Mouse (Mus musculus): ENCODE results near the gene Lrp10.

DNA sequence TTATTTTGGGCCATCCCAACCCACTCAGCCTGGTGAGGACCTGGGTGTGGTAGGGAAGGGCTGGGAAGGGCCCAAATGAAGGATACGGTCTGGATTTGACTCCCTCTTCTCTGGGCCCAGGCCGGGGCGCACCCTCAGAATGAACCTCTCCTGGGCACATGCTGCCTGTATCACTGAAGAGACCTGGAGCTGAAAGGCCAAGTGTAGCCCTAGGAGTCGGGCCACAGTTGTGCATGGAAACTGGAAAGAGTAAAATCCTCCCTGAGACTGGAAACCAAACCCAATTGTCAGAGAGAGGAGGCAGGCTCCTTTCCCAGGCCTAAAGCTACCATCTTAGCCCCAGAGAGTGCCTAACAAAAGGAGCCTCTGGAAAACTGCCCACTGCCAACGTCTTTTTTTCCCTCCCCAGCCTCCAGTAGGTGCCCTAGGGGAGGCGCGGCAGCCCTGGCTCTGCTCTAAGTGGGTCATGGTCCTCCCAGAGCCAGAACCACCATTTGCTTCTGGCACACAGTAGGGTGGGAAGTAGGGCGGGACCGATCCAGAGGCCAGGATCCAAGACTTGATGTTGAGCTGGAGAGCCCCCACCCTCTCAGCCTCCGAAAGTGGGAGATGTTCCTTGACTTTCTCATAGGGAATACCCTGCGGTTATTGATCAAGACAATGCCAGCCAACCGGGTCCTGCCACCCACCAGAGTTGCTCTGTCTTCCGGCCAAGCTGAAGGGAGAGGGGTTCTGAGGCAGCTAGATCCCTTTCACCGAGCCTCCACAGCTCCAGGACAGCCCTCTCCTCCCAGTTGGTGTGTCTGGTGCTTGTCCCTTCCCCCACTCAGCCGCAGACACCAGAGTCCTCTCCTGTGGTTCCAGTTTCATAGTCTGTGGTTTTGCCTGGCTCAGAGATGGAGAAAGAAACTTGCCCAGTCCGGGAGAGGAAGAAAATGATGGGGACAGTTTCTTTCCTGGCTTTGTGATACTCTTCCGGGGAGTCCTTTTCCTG, 30.8 kb upstream of the Lrp10 start:
- TF ChIP-seq CTCF (IDR thresholded peaks at IDR 0.05; ENCODE audit: borderline replicate concordance, extremely low read depth, insufficient read depth, insufficient read length) (no peak), POLR2A (IDR thresholded peaks at IDR 0.05; ENCODE audit: borderline replicate concordance, extremely low read depth, insufficient read depth, insufficient read length, poor library complexity, severe bottlenecking) (no peak)
